Mouse (Mus musculus): ENCODE measurements at regions not wholly inside any gene's neighbourhood (a gene's known extent, or its start where the extent isn't known, plus 50 kb on each side); places are given as distances from the start of the nearest gene placed in this dataset.
A peak's percentile ranks its signal among the peaks of the same experiment; 100 is the strongest.

DNA sequence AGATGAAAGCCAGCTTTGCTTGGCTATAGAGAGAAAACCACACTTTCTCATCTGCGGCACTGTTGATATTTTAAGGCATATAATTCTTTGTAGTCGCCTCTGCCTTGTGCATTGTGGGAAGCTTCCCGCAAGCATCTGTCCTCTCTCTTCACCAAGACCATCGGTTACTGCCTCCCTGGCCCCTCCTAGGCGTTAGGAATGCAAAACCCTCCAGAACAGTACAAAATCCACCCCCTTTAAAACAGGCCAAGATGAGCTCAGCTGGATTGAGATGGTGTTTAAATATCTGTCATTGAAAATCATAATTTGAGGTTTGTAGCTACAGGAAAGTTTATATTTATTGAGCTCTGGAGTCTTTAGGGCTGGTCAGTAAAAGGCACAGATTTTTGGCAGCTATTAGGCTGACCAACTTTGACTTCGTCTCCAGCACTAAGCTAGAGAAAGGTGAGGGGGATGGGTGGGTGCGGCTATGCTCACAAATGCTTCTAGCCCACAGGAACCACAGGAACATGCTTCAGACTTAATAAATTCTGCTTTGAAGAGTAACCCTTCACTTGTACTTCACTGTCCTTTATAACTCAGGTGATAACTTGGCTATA lies 856.7 kb upstream of the Adgrl2 start:
- no peaks in the 10 kb centered on the region for H3K36me3 ChIP-seq
- H3K9ac ChIP-seq (replicated peaks) = no peak overlapping the region
- no peak overlapping the region for H3K4me2 ChIP-seq (replicated peaks)
- no peaks in the 10 kb centered on the region for H3K9me3 ChIP-seq
- ATAC-seq = no peak
- H3K4me3 ChIP-seq (replicated peaks) = no peak overlapping the region
- no peak overlapping the region for H3K27ac ChIP-seq
- H3K4me1 ChIP-seq (replicated peaks) = peaks cover 7% of the 10 kb centered on the region
- H3K27me3 ChIP-seq = 0 out of 2 replicates have a peak, but pooled peaks cover 6% of the 10 kb centered on the region
- 72% methylated on average over 7 of the region's 7 CpGs for WGBS

DNA sequence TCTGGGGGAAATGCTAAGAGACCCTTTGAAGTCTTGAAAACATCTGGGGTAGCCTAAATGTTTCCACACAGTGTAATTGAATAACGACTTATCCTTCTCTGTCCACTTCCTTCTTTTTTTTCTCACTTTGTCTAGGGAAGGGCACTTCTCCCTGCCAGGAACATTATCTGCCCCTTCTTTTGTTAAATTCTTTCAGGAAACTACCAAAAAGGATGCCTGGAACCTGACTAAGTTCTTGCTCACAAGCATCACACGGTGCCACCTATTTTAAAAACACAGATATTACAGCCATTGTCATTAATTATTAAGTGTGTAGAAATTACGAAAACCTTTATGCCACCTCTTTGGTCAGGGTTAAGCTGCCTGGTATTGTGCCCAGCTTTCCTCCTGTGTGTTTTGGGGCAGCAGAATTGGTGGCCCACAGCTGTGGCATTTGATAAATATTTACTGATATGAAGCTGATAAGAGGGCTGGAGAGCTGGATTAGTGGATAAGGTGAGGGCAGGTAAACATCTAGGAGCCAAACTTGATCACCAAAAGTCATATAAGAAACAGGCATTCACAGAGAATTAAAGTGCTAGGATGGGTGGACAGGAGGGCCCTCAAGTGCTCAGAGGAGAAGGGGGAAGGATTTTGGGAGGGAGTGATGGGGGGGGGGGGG lies 855.6 kb upstream of the Adgrl2 start:
- no peaks in the 10 kb centered on the region for H3K36me3 ChIP-seq
- no peak overlapping the region for H3K27ac ChIP-seq
- 0 out of 2 replicates have a peak, but pooled peaks cover 6% of the 10 kb centered on the region for H3K27me3 ChIP-seq
- no peak overlapping the region for H3K4me2 ChIP-seq (replicated peaks)
- H3K4me3 ChIP-seq (replicated peaks) = no peak overlapping the region
- no peak for ATAC-seq
- H3K4me1 ChIP-seq (replicated peaks) = peaks cover 7% of the 10 kb centered on the region
- no peaks in the 10 kb centered on the region for H3K9me3 ChIP-seq
- no peak overlapping the region for H3K9ac ChIP-seq (replicated peaks)
- 62% methylated on average over 3 of the region's 3 CpGs for WGBS

DNA sequence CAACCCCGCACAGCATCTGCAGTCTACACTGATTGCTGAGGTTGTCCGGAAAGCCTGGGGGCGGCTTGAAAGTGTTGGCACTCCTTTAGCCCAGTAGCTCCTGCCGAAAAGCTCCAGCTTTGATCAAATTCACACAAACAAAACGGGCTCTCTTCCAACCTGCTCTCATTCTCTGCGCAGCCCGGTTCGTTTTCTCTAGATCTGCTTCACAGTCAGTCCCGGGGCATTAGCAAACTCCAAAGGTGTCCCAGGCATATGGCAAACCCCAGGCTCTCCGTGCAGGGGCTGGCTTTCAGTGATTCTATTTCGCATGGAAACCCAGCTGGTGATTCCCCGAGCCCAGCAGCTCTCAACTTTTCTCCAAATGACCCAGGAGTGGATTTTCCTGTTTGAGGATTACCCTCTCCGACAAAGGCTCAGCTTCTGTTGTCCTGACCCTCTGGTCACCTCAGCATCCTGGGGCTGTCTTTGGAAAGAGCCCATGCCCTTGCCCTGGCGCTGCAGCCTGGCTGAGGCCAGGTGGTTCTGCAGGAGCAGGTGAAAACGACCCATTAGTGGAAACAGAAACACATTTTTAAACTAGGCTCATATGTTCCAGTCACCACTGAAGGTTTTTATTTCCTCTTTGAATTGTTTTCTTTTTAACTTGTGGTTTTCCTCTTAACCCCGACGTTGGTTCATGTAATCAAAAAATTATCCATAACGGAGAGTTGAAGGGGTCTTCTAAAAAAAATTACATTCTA lies 854.9 kb upstream of the Adgrl2 start:
- no peaks in the 10 kb centered on the region for H3K9me3 ChIP-seq
- no peak overlapping the region for H3K27ac ChIP-seq
- no peaks in the 10 kb centered on the region for H3K36me3 ChIP-seq
- peaks cover 7% of the 10 kb centered on the region for H3K4me1 ChIP-seq (replicated peaks)
- peak overlapping the region; percentile 11; the same call in 1 of the 2 replicates for H3K9ac ChIP-seq (replicated peaks)
- peak overlapping the region; percentile 46 for H3K4me2 ChIP-seq (replicated peaks)
- WGBS = 14% methylated on average over 18 of the region's 18 CpGs
- 0 out of 2 replicates have a peak, but pooled peaks cover 6% of the 10 kb centered on the region for H3K27me3 ChIP-seq
- ATAC-seq = peak; percentile 56; the same call in 1 of the 2 replicates
- peak overlapping the region; percentile 23; the same call in 1 of the 2 replicates for H3K4me3 ChIP-seq (replicated peaks)

DNA sequence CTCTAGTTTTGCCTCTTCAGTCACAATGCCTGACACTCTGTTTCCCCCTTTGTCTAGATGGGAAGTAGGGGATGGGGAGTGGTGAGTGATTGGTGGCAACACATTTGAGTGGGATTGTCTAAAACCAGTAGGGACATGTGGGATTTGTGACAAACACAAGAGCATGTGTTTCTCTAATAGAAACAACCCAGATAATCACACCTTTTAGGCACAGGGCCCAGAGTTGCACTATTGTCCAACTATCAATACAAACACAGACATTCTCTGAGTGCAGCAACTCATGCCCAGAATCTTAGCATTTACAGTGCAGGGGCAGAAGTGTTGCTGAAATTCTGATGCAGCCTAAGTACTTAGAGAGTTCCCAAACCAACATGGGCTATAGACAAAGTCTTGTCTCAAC lies 847.6 kb upstream of the Adgrl2 start:
- H3K4me1 ChIP-seq (replicated peaks) = peaks cover 8% of the 10 kb centered on the region
- H3K36me3 ChIP-seq = no peaks in the 10 kb centered on the region
- no peak overlapping the region for H3K27ac ChIP-seq
- no peak overlapping the region for H3K9ac ChIP-seq (replicated peaks)
- no peaks in the 10 kb centered on the region for H3K9me3 ChIP-seq
- no peak overlapping the region for H3K4me2 ChIP-seq (replicated peaks)
- H3K27me3 ChIP-seq = no peaks in the 10 kb centered on the region
- no peak for ATAC-seq
- no peak overlapping the region for H3K4me3 ChIP-seq (replicated peaks)

DNA sequence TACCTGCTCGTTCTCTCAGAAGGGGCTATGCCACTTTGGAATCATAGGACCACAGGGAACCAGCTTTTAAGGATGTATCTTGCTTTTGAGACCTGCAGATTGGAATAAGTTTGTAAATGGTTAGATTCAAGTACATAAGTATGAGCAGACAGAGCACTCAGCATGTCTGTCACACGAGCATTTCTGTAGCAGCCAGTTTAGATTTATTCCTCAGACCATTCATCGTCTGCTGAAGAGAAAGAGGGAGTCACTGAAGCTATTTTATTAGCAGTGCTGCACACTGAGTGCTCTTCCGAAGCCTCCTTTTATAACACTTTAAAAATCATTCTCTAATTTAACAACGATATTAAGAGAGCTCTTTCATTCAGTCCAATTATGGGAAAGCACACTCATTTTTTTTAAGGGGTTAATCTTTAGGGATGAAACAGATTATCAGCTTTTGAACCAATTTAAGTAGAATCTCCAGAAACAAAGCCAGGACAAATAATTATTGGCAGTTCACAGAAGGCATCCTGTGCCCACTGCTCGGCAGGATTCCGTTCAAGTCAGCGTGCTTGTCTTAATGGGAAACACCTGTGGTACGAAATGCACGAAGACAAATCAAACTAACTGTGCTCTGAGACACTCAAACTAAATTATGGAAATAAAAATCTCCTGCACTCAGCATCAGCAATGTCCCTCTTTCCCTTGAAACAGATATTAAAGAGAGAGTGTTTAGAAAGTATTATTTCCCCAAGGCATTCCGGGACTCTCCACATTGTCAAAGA lies 846.3 kb upstream of the Adgrl2 start:
- WGBS = 37% methylated on average over 11 of the region's 11 CpGs
- H3K27me3 ChIP-seq = no peaks in the 10 kb centered on the region
- H3K27ac ChIP-seq = no peak overlapping the region
- H3K9me3 ChIP-seq = no peaks in the 10 kb centered on the region
- H3K4me2 ChIP-seq (replicated peaks) = peak overlapping the region; percentile 15; the same call in 1 of the 2 replicates
- H3K4me3 ChIP-seq (replicated peaks) = no peak overlapping the region
- no peak overlapping the region for H3K9ac ChIP-seq (replicated peaks)
- ATAC-seq = no peak
- no peaks in the 10 kb centered on the region for H3K36me3 ChIP-seq
- H3K4me1 ChIP-seq (replicated peaks) = peaks cover 8% of the 10 kb centered on the region

DNA sequence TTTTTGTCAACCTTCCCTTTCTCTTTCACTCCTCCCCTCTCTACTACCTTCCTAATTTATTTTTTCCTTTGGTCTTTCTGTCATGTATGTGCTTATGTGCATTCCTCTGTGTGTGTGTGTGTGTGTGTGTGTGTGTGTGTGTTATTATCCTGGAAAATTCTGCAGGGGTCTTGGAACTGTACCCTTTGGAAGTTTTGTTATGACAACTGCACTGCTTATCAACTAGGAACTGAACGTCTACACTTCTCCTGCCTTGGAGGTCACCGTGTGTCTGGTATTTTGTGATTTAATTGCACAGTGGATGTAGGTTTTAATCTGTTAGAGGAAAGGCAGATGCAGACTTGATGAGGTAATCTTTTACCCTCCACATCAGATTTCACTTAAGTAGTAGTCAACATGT lies 836.8 kb upstream of the Adgrl2 start:
- ATAC-seq = no peak
- Histone ChIP-seq H3K27me3 (no peaks in the 10 kb centered on the region), H3K9ac (replicated peaks) (no peak overlapping the region), H3K4me3 (replicated peaks) (no peak overlapping the region), H3K9me3 (no peaks in the 10 kb centered on the region), H3K36me3 (no peaks in the 10 kb centered on the region), H3K4me1 (replicated peaks) (0 out of 2 replicates have a peak, but pooled peaks cover 4% of the 10 kb centered on the region), H3K4me2 (replicated peaks) (no peak overlapping the region), H3K27ac (no peak overlapping the region)
- WGBS = 35% methylated on average over 2 of the region's 2 CpGs

DNA sequence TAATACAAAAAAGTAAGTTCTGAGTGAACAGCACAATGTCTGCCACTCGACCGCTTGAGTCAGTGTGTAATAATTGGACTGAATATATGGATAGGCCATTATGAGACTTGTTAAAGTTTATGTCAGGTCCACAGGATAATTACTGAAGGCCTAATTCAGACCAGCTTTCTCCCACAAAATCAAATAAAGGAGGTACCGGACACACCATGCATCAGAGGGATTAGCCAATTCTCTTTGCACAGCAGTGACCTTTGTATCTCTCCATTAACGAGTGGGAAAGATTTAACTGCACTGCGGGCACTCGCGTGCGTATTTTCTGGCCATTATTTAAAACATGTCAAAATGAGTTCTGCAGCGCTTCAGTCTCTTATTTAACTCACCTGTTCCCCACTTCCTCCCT lies 836.4 kb upstream of the Adgrl2 start:
- Histone ChIP-seq H3K9ac (replicated peaks) (no peak overlapping the region), H3K4me2 (replicated peaks) (no peak overlapping the region), H3K36me3 (no peaks in the 10 kb centered on the region), H3K4me3 (replicated peaks) (no peak overlapping the region), H3K27ac (no peak overlapping the region), H3K4me1 (replicated peaks) (0 out of 2 replicates have a peak, but pooled peaks cover 4% of the 10 kb centered on the region), H3K27me3 (no peaks in the 10 kb centered on the region), H3K9me3 (no peaks in the 10 kb centered on the region)
- ATAC-seq = no peak
- 20% methylated on average over 9 of the region's 9 CpGs for WGBS

DNA sequence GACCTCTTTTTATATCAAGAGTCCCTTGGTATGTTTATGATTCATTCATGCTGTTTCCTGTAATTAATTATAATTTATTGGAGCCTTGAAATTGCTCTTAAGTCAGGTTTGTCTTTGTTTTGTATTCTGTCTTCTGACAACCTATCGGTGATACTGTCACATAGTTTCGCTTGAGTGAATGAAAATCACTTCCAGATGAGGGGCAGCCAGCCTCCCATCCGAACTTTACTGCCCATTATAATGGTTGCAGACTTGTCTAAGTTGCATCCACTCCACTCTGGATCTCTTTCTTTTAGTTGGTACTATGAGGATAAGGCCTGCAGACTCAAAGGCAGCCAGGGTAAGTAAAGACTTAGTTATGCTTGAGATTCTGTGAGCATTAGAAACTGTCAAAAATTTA lies 830.3 kb upstream of the Adgrl2 start:
- Histone ChIP-seq H3K4me3 (replicated peaks) (no peak overlapping the region), H3K9ac (replicated peaks) (no peak overlapping the region)
- WGBS = 88% methylated on average over 3 of the region's 3 CpGs

DNA sequence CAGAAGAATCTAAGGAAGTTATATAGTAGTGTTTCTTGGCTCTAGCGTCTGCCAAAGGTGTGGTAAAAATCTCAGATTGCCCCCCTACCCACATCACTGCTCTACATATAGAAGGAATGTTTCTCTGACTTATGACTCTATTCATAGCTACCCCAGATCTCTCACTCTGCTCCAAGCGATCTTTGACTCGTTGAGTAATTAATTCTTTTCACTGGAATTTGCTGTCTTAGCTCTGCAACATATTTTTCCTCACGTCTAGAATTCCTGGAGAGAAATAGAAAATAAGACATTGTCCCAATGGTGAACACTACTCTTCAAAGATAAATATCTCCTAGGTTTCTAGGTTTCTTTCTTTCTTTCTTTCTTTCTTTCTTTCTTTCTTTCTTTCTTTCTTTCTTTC lies 829.5 kb upstream of the Adgrl2 start:
- H3K4me3 ChIP-seq (replicated peaks) = no peak overlapping the region
- no peak overlapping the region for H3K4me2 ChIP-seq (replicated peaks)
- H3K27me3 ChIP-seq = no peaks in the 10 kb centered on the region
- no peaks in the 10 kb centered on the region for H3K4me1 ChIP-seq (replicated peaks)
- no peaks in the 10 kb centered on the region for H3K36me3 ChIP-seq
- no peak for ATAC-seq
- 84% methylated on average over 4 of the region's 4 CpGs for WGBS
- H3K9me3 ChIP-seq = no peaks in the 10 kb centered on the region
- H3K27ac ChIP-seq = no peak overlapping the region
- H3K9ac ChIP-seq (replicated peaks) = no peak overlapping the region

More for the DNA sequence above, 830.3 kb upstream of the Adgrl2 start:
- Histone ChIP-seq H3K4me2 (replicated peaks) (no peak overlapping the region), H3K4me1 (replicated peaks) (no peaks in the 10 kb centered on the region), H3K9me3 (no peaks in the 10 kb centered on the region), H3K27ac (no peak overlapping the region), H3K36me3 (no peaks in the 10 kb centered on the region), H3K27me3 (no peaks in the 10 kb centered on the region)
- no peak for ATAC-seq

DNA sequence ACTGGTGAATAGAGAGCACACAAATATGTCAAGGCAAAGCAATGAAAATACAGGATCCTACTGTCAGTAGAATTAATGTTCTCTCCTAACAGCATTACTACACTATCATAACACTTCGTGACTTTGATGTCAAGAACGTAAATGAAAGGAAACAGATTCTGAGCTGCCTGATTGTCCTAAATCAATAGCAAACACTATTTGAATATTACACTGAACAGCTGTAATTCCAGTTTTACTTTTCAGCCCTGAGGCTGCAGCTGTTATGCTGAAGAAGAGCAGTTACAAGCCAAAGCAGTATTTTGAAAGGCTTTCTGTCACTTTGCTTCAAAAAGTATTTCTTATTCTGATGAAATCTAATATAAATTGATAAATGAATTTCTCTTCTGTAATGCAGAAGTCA lies 828.7 kb upstream of the Adgrl2 start:
- Histone ChIP-seq H3K9ac (replicated peaks) (no peak overlapping the region), H3K4me1 (replicated peaks) (no peaks in the 10 kb centered on the region), H3K9me3 (no peaks in the 10 kb centered on the region), H3K36me3 (no peaks in the 10 kb centered on the region), H3K27me3 (no peaks in the 10 kb centered on the region), H3K27ac (no peak overlapping the region), H3K4me3 (replicated peaks) (no peak overlapping the region), H3K4me2 (replicated peaks) (no peak overlapping the region)
- no peak for ATAC-seq
- 84% methylated on average over 2 of the region's 2 CpGs for WGBS

DNA sequence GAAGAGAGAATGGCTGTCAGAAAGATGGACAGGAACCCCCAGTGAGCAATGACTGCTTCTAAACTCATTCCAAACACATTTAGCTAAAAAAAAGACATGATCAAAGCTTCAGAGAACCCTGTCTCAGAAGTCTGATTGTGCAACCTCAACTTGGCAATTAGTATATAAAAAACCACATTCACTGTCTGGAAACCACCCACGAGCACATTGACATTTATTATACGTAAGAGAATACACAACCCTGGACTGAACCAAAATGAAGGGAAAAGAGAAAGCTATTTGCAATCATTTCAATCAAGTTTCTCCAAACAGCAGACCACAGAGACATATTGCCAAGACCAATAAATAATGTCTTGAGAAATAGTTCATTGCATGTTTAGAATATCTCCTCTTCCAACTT lies 820.7 kb upstream of the Adgrl2 start:
- Histone ChIP-seq H3K9ac (replicated peaks) (no peak overlapping the region), H3K4me3 (replicated peaks) (no peak overlapping the region), H3K27ac (no peak overlapping the region), H3K9me3 (no peaks in the 10 kb centered on the region), H3K4me2 (replicated peaks) (no peak overlapping the region), H3K36me3 (no peaks in the 10 kb centered on the region), H3K27me3 (no peaks in the 10 kb centered on the region), H3K4me1 (replicated peaks) (no peaks in the 10 kb centered on the region)
- ATAC-seq = no peak
- 56% methylated on average over 2 of the region's 2 CpGs for WGBS

DNA sequence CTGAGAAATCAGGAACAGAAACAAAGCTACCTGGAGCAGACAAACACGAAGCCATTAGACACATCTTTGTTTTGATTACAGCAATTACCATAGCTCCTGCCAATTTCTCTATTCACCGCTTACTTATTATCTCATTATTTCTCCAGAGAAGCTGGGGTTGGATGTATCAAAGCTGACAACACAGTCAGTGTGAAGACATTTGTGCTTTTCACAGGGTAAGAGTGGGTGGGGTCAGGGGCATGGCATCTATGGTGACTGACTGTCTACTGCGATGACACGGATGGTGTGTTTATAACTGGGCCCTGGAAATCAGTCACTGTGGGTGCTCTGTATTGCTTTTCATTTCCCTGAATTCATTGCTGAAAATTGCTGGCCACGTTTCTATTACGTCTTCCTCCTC lies 815.0 kb upstream of the Adgrl2 start:
- Histone ChIP-seq H3K9me3 (no peaks in the 10 kb centered on the region), H3K36me3 (no peaks in the 10 kb centered on the region), H3K4me3 (replicated peaks) (no peak overlapping the region), H3K9ac (replicated peaks) (no peak overlapping the region), H3K27ac (no peak overlapping the region), H3K4me2 (replicated peaks) (no peak overlapping the region), H3K27me3 (no peaks in the 10 kb centered on the region), H3K4me1 (replicated peaks) (no peaks in the 10 kb centered on the region)
- WGBS = 71% methylated on average over 6 of the region's 6 CpGs
- no peak for ATAC-seq

Data from midbrain, embryonic 13.5 days (tissue).